Mouse (Mus musculus): Measurements from ENCODE around the gene Coq6.

GRCm38 (mm10) chr12:84316721-84317621 lies 44.5 kb upstream of the Coq6 start, which contains the start of gene Zfp410:
- TF ChIP-seq CTCF (IDR thresholded peaks at IDR 0.05; ENCODE audit: borderline replicate concordance, insufficient read depth, low read length) = no peak
- peak; percentile 75 for TF ChIP-seq POLR2A (IDR thresholded peaks at IDR 0.05; ENCODE audit: low read depth, low read length)

All from embryonic fibroblast, embryonic 13.5 days (primary cell).